Mouse (Mus musculus) kidney, postnatal 0 days (tissue): ENCODE data around the gene Sox30. TPM values are rescaled to one million over a fixed set of nuclear protein-coding genes. Genes with fewer than 3 reads are reported as not detected.

ENCODE experiments used
- ATAC-seq: fragments of 200-750 bp; cut with Nextera tagmentation; replicated peaks from 2 replicates; pipeline ENCODE4 v1.8.0; 2017; ENCODE audit warnings: low read depth, moderate number of reproducible peaks, moderate TSS enrichment, moderate library complexity; ENCODE audit not compliant: low FRiP score
- DNase-seq: peaks from one replicate; pipeline ENCODE4 v3.0.0-alpha.2; 2016; ENCODE audit warnings: low spot score
- H3K27ac ChIP-seq: fragments of 300-500 bp; sonication (generic); 2 replicates; pipeline ENCODE4 v1.5.1; 2014; ENCODE audit warnings: mild to moderate bottlenecking
- H3K27me3 ChIP-seq: fragments of 300-500 bp; sonication (generic); 2 replicates; pipeline ENCODE4 v1.6.1; 2014; ENCODE audit warnings: low read length, mixed read lengths; ENCODE audit not compliant: insufficient read depth
- H3K36me3 ChIP-seq: fragments of 300-500 bp; sonication (generic); 2 replicates; pipeline ENCODE4 v1.6.1; 2014; ENCODE audit warnings: low read length, mixed read lengths; ENCODE audit not compliant: insufficient read depth
- H3K4me1 ChIP-seq: fragments of 300-500 bp; sonication (generic); replicated peaks from 2 replicates; pipeline ENCODE4 v1.6.1; 2014; ENCODE audit warnings: antibody characterized with exemption, low read length, mixed read lengths; ENCODE audit not compliant: insufficient read depth
- H3K4me2 ChIP-seq: fragments of 300-500 bp; sonication (generic); 2 replicates; pipeline ENCODE4 v1.6.1; 2014; ENCODE audit warnings: mild to moderate bottlenecking, low read length, moderate library complexity, mixed read lengths
- H3K4me3 ChIP-seq: fragments of 300-500 bp; sonication (generic); replicated peaks from 2 replicates; pipeline ENCODE4 v1.5.1; 2014; ENCODE audit warnings: low read depth, low read length
- H3K9ac ChIP-seq: fragments of 300-500 bp; sonication (generic); 2 replicates; pipeline ENCODE4 v1.6.1; 2014; ENCODE audit warnings: low read depth, low read length
- H3K9me3 ChIP-seq: fragments of 300-500 bp; sonication (generic); replicated peaks from 2 replicates; pipeline ENCODE4 v1.6.1; 2016; ENCODE audit warnings: low read length, inconsistent platforms, mixed read lengths
- CTCF ChIP-seq: IDR thresholded peaks from 2 replicates; pipeline ENCODE4 v1.5.1; 2016; ENCODE audit warnings: antibody characterized with exemption, low read depth, mild to moderate bottlenecking, moderate library complexity
- WGBS: fragments of 180-500 bp; shearing (Covaris S2); extraction: QIAGEN DNeasy Blood & Tissue Kit; methylation state at CpG from one replicate; pipeline ENCODE4 v1.1.7; 2014; 5-methylcytosine and 5-hydroxymethylcytosine counted together
- polyA plus RNA-seq: library from polyadenylated mRNA; unstranded; fragments of >200 nt; fragmentation: Nextera tagmentation; extraction: Ambion mirVana; gene quantifications from 2 replicates; pipeline ENCODE4 v1.2.1, GENCODE M21; 2015

Sox30 gene
- polyA plus RNA-seq, 1 experiment from 2014 or later, result 0.26 TPM

GRCm38 (mm10) chr11:45991604-45992003, 11.5 kb downstream of the Sox30 start:
- DNase-seq (peak; percentile 46), ATAC-seq (0 out of 2 replicates have a peak, but pooled peaks have one; percentile 54)
- no peak for TF ChIP-seq CTCF
- Histone ChIP-seq H3K4me2 (peak overlapping the region; percentile 55), H3K4me3 (peak overlapping the region; percentile 16; the same call in 1 of the 2 replicates), H3K9ac (peak overlapping the region; percentile 42; the same call in 1 of the 2 replicates), H3K9me3 (no peaks in the 10 kb centered on the region), H3K27me3 (no peaks in the 10 kb centered on the region), H3K4me1 (no peaks in the 10 kb centered on the region), H3K27ac (no peak overlapping the region), H3K36me3 (no peaks in the 10 kb centered on the region)
- WGBS, result 6% methylated on average over 16 of the region's 16 CpGs

DNA sequence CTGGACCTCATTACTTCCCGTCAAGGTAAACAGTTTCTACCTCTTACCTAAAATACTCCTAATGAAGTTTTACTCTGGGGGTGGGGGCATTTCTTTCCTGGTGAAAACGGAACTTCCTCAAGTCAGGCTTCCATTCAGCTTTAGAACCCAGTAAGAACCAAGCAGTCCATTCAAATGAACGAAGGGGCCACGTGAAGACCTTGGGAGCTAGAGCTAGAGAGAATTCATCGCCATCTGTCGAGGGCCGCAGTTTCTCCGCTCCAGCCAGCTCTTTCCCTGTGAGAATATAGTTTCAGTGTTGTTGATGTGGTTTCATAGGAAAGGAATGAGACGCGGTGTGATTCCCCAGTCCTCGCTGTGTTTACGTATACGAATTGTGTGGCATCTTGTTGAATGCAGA, 12.0 kb downstream of the Sox30 start:
- ATAC-seq (no peak), DNase-seq (no peak)
- Histone ChIP-seq H3K4me1 (no peaks in the 10 kb centered on the region), H3K27me3 (no peaks in the 10 kb centered on the region), H3K9me3 (no peaks in the 10 kb centered on the region), H3K4me2 (peak overlapping the region; percentile 55), H3K9ac (0 out of 2 replicates have a peak overlapping the region, but pooled peaks have one; percentile 42), H3K4me3 (peak overlapping the region; percentile 16; the same call in 1 of the 2 replicates), H3K36me3 (no peaks in the 10 kb centered on the region), H3K27ac (no peak overlapping the region)
- TF ChIP-seq CTCF, result no peak
- 51% methylated on average over 13 of the region's 13 CpGs for WGBS

- Histone ChIP-seq H3K9ac (no peak overlapping the region), H3K4me3 (no peak overlapping the region), H3K27ac (no peak overlapping the region), H3K9me3 (no peaks in the 10 kb centered on the region), H3K27me3 (no peaks in the 10 kb centered on the region), H3K4me1 (no peaks in the 10 kb centered on the region), H3K36me3 (no peaks in the 10 kb centered on the region), H3K4me2 (no peak overlapping the region)
- TF ChIP-seq CTCF, result peak; percentile 87
- no peak for ATAC-seq
- peak; percentile 86 for DNase-seq
- 22% methylated on average over 6 of the region's 6 CpGs for WGBS
Observed at GRCm38 (mm10) chr11:46016061-46016460, 36.0 kb downstream of the Sox30 start.

DNA sequence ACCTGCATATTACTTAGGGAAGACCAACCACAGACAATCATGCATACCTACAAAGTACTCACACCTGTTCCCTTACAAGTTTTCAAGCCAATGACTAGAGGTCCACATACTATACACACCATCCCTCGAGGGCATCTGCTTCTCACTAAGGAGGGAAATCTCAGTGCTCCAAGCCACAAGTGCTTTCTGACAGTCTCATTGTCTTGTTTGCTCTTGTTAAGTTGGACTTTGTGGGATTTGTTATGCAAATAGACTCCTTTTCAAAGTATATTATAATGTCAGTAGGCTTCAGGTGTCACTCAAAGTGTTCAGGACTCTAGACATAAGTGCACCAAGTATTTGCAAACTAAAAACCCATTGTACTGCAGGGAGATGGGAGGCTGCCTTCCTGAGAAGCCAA, 40.1 kb downstream of the Sox30 start:
- Histone ChIP-seq H3K9me3 (no peaks in the 10 kb centered on the region), H3K27ac (no peak overlapping the region), H3K4me1 (no peaks in the 10 kb centered on the region), H3K9ac (no peak overlapping the region), H3K36me3 (no peaks in the 10 kb centered on the region), H3K4me3 (no peak overlapping the region), H3K27me3 (no peaks in the 10 kb centered on the region), H3K4me2 (no peak overlapping the region)
- no peak for DNase-seq
- ATAC-seq, result no peak
- 91% methylated on average over 1 of the region's 1 CpGs for WGBS
- no peak for TF ChIP-seq CTCF

- no peak overlapping the region for H3K4me2 ChIP-seq
- ATAC-seq, result no peak
- no peaks in the 10 kb centered on the region for H3K27me3 ChIP-seq
- no peaks in the 10 kb centered on the region for H3K4me1 ChIP-seq
- H3K36me3 ChIP-seq, result no peaks in the 10 kb centered on the region
- H3K4me3 ChIP-seq, result no peak overlapping the region
- no peak overlapping the region for H3K27ac ChIP-seq
- DNase-seq, result no peak
- no peak overlapping the region for H3K9ac ChIP-seq
- TF ChIP-seq CTCF, result no peak
- H3K9me3 ChIP-seq, result no peaks in the 10 kb centered on the region
Observed at GRCm38 (mm10) chr11:46021850-46022249, 41.7 kb downstream of the Sox30 start.

- ATAC-seq, result no peak
- no peak overlapping the region for H3K27ac ChIP-seq
- TF ChIP-seq CTCF, result no peak
- H3K27me3 ChIP-seq, result no peaks in the 10 kb centered on the region
- no peak overlapping the region for H3K9ac ChIP-seq
- DNase-seq, result no peak
- no peaks in the 10 kb centered on the region for H3K36me3 ChIP-seq
- H3K9me3 ChIP-seq, result no peaks in the 10 kb centered on the region
- WGBS, result 66% methylated on average over 6 of the region's 6 CpGs
- H3K4me1 ChIP-seq, result no peaks in the 10 kb centered on the region
- no peak overlapping the region for H3K4me3 ChIP-seq
- no peak overlapping the region for H3K4me2 ChIP-seq
Observed at GRCm38 (mm10) chr11:46022983-46023382, 42.9 kb downstream of the Sox30 start.

- Histone ChIP-seq H3K36me3 (no peaks in the 10 kb centered on the region), H3K4me3 (no peak overlapping the region), H3K27me3 (no peaks in the 10 kb centered on the region), H3K4me1 (no peaks in the 10 kb centered on the region), H3K27ac (no peak overlapping the region), H3K9me3 (no peaks in the 10 kb centered on the region), H3K4me2 (no peak overlapping the region), H3K9ac (no peak overlapping the region)
- ATAC-seq (no peak), DNase-seq (peak; percentile 49)
- WGBS, result 21% methylated on average over 7 of the region's 7 CpGs
- no peak for TF ChIP-seq CTCF
Observed at GRCm38 (mm10) chr11:46025962-46026392, 45.9 kb downstream of the Sox30 start.
